Mouse (Mus musculus) midbrain, embryonic 11.5 days (tissue): ENCODE data around the gene Fads3. TPM values are rescaled to one million over a fixed set of nuclear protein-coding genes. Genes with fewer than 3 reads are reported as not detected.

ENCODE experiments used
- ATAC-seq: fragments of 200-750 bp; cut with Nextera tagmentation; 2 replicates; pipeline ENCODE4 v1.8.0; 2017; ENCODE audit warnings: moderate TSS enrichment, moderate library complexity; ENCODE audit not compliant: low FRiP score
- DNase-seq: peaks from one replicate; pipeline ENCODE4 v3.0.0; 2015; ENCODE audit warnings: low spot score; ENCODE audit errors: missing footprints
- H3K27ac ChIP-seq: fragments of 300-500 bp; sonication (generic); 2 replicates; pipeline ENCODE4 v1.5.1; 2014; ENCODE audit warnings: low read depth, low read length
- H3K27me3 ChIP-seq: fragments of 300-500 bp; sonication (generic); 2 replicates; pipeline ENCODE4 v1.6.1; 2014; ENCODE audit warnings: mild to moderate bottlenecking, low read length, moderate library complexity, mixed read lengths; ENCODE audit not compliant: control insufficient read depth, insufficient read depth
- H3K36me3 ChIP-seq: fragments of 300-500 bp; sonication (generic); 2 replicates; pipeline ENCODE4 v1.6.1; 2014; ENCODE audit warnings: mild to moderate bottlenecking, low read length, moderate library complexity, mixed read lengths; ENCODE audit not compliant: control insufficient read depth, insufficient read depth
- H3K4me1 ChIP-seq: fragments of 300-500 bp; sonication (generic); 2 replicates; pipeline ENCODE4 v1.6.1; 2014; ENCODE audit warnings: low read length; ENCODE audit not compliant: control insufficient read depth, insufficient read depth
- H3K4me2 ChIP-seq: fragments of 300-500 bp; sonication (generic); 2 replicates; pipeline ENCODE4 v1.6.1; 2014; ENCODE audit warnings: mild to moderate bottlenecking, moderate library complexity
- H3K4me3 ChIP-seq: fragments of 300-500 bp; sonication (generic); 2 replicates; pipeline ENCODE4 v1.5.1; 2014; ENCODE audit warnings: low read depth, low read length
- H3K9ac ChIP-seq: fragments of 300-500 bp; sonication (generic); 2 replicates; pipeline ENCODE4 v1.6.1; 2014; ENCODE audit warnings: low read length
- H3K9me3 ChIP-seq: fragments of 300-500 bp; sonication (generic); 2 replicates; pipeline ENCODE4 v1.6.1; 2016; ENCODE audit warnings: low read length; ENCODE audit not compliant: control insufficient read depth
- WGBS: fragments of 180-500 bp; shearing (Covaris S2); extraction: QIAGEN DNeasy Blood & Tissue Kit; methylation state at CpG from one replicate; pipeline ENCODE4 v1.1.7; 2014; 5-methylcytosine and 5-hydroxymethylcytosine counted together
- polyA plus RNA-seq: library from polyadenylated mRNA; unstranded; fragments of >200 nt; fragmentation: Nextera tagmentation; extraction: Ambion mirVana; gene quantifications from 2 replicates; pipeline ENCODE4 v1.2.1, GENCODE M21; 2014

Fads3 gene
- polyA plus RNA-seq, 1 experiment from 2014 or later, result 5.0 TPM

DNA sequence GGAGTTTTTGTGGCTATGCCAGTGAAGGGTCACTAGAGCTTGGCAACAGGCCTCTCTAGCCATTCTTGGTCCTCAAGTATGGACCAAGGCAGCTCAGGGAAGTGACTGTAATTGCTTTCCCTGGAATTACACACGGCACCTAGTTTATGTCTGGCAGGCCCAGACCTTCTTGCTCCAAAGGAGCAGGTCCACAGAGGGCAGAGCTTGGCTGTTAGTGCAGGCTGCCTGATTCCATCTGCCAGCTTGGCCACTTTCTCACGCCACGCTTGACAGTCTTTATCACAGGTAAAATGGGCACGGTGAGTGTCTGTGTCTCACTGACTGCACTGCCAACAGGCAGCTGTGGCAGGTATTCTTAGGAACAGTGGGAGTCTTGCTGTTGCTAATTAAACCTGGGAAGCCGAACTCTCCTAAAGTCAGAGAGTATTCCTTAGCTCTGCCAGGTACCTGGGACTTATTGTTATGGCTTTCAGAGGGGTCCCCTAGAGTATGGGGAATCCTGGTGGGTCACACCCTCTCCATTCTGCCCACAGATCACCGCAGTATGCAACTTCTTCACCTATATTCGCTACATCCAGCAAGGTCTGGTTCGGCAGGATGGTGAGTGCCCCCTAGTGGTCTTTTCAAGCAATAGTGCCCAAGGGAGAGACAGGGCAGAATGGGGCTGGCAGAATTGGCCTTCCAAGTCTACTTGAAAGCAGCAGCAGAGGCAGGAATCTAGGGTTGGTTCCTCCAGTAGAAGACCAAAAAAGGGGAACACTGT, 8.0 kb upstream of the Fads3 start:
- WGBS, result 34% methylated on average over 8 of the region's 8 CpGs
- H3K4me2 ChIP-seq, result no peak overlapping the region

GRCm38 (mm10) chr19:10034356-10034755, 7.0 kb upstream of the Fads3 start:
- Histone ChIP-seq H3K4me2 (no peak overlapping the region), H3K4me1 (peaks cover 9% of the 10 kb centered on the region; the same call in 1 of the 2 replicates), H3K4me3 (no peak overlapping the region), H3K27me3 (no peaks in the 10 kb centered on the region), H3K9me3 (no peaks in the 10 kb centered on the region), H3K27ac (no peak overlapping the region), H3K36me3 (no peaks in the 10 kb centered on the region), H3K9ac (0 out of 2 replicates have a peak overlapping the region, but pooled peaks have one; percentile 20)
- ATAC-seq (no peak; the same call in 1 of the 2 replicates), DNase-seq (no peak)
- 70% methylated on average over 5 of the region's 5 CpGs for WGBS

More for the DNA sequence above, 8.0 kb upstream of the Fads3 start:
- Histone ChIP-seq H3K4me3 (no peak overlapping the region), H3K27me3 (no peaks in the 10 kb centered on the region), H3K27ac (no peak overlapping the region), H3K4me1 (peaks cover 9% of the 10 kb centered on the region; the same call in 1 of the 2 replicates), H3K9me3 (no peaks in the 10 kb centered on the region), H3K36me3 (no peaks in the 10 kb centered on the region), H3K9ac (no peak overlapping the region)
- ATAC-seq, result peak; percentile 64
- peak; percentile 90 for DNase-seq

GRCm38 (mm10) chr19:10034785-10035447, 6.5 kb upstream of the Fads3 start:
- no peak overlapping the region for H3K9ac ChIP-seq

DNA sequence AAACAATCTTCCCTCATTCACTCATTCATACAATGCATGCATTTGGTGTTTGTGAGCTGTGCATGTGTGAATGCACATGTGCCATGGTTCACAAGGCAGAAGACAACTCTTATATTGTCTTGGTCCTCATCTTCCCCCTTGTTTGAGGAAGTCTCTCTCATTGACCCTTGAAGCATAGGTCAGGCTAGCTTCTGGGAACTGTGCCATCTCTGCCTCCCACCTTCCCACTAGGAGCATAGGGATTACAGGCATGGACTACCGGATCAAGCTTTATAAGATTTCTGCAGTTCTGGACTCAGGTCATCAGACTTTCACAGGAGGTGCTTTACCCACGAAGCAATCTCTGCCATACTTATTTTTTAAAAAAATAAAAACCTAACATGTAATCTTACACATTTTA, 3.8 kb upstream of the Fads3 start:
- Histone ChIP-seq H3K9ac (no peak overlapping the region), H3K27ac (no peak overlapping the region), H3K9me3 (no peaks in the 10 kb centered on the region), H3K36me3 (no peaks in the 10 kb centered on the region), H3K4me2 (no peak overlapping the region), H3K27me3 (peaks cover 6% of the 10 kb centered on the region), H3K4me1 (peaks cover 16% of the 10 kb centered on the region), H3K4me3 (no peak overlapping the region)
- ATAC-seq (no peak), DNase-seq (no peak)
- WGBS, result 77% methylated on average over 2 of the region's 2 CpGs

More at GRCm38 (mm10) chr19:10034785-10035447, 6.5 kb upstream of the Fads3 start:
- Histone ChIP-seq H3K9me3 (no peaks in the 10 kb centered on the region), H3K36me3 (no peaks in the 10 kb centered on the region), H3K4me2 (no peak overlapping the region), H3K27me3 (peaks cover under 1% of the 10 kb centered on the region), H3K4me1 (peaks cover 9% of the 10 kb centered on the region; the same call in 1 of the 2 replicates), H3K27ac (no peak overlapping the region), H3K4me3 (no peak overlapping the region)
- WGBS, result 55% methylated on average over 8 of the region's 8 CpGs
- DNase-seq (peak; percentile 99), ATAC-seq (peak; percentile 73)

- 75% methylated on average over 3 of the region's 3 CpGs for WGBS
- Histone ChIP-seq H3K27ac (no peak overlapping the region), H3K9ac (no peak overlapping the region), H3K4me3 (no peak overlapping the region), H3K9me3 (no peaks in the 10 kb centered on the region), H3K36me3 (no peaks in the 10 kb centered on the region), H3K27me3 (peaks cover 8% of the 10 kb centered on the region), H3K4me1 (peaks cover 16% of the 10 kb centered on the region), H3K4me2 (no peak overlapping the region)
- DNase-seq (no peak), ATAC-seq (no peak)
Measured at GRCm38 (mm10) chr19:10038364-10038763, 3.0 kb upstream of the Fads3 start.

DNA sequence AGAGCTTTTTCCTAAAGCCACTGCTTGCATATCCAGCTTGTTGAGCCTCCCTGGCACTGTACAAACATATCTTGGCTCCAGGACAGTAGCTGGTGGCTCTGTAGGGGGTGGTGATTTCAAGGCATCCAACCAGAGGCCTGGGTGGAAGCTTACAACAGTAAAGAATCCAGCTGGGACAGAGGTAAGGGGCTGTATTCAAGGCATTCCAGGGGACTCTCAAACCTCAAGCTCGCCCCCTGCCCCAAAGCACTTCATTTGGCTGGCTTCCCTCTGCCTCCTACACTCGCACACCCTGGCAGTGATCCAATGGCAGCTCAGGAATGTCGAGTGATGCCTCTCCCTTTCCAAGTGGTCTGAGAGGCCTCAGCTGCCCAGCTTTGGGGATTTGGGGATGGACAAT, 2.5 kb upstream of the Fads3 start:
- H3K36me3 ChIP-seq, result no peaks in the 10 kb centered on the region
- no peak overlapping the region for H3K9ac ChIP-seq
- ATAC-seq (no peak), DNase-seq (no peak)
- WGBS, result 37% methylated on average over 3 of the region's 3 CpGs
- no peak overlapping the region for H3K27ac ChIP-seq
- no peak overlapping the region for H3K4me2 ChIP-seq
- no peaks in the 10 kb centered on the region for H3K9me3 ChIP-seq
- H3K4me1 ChIP-seq, result peaks cover 13% of the 10 kb centered on the region
- H3K27me3 ChIP-seq, result peaks cover 8% of the 10 kb centered on the region
- no peak overlapping the region for H3K4me3 ChIP-seq

- Histone ChIP-seq H3K4me2 (no peak overlapping the region), H3K27ac (no peak overlapping the region), H3K36me3 (no peaks in the 10 kb centered on the region), H3K9me3 (no peaks in the 10 kb centered on the region), H3K4me3 (no peak overlapping the region), H3K27me3 (peaks cover 8% of the 10 kb centered on the region), H3K9ac (no peak overlapping the region), H3K4me1 (peaks cover 7% of the 10 kb centered on the region)
- ATAC-seq (no peak), DNase-seq (no peak)
- 88% methylated on average over 2 of the region's 2 CpGs for WGBS
Measured at GRCm38 (mm10) chr19:10039615-10040014, 1.8 kb upstream of the Fads3 start.

- Histone ChIP-seq H3K4me2 (peak overlapping the region; percentile 99), H3K27ac (no peak overlapping the region), H3K9me3 (no peaks in the 10 kb centered on the region), H3K4me1 (peaks cover 7% of the 10 kb centered on the region), H3K4me3 (peak overlapping the region; percentile 56), H3K36me3 (no peaks in the 10 kb centered on the region), H3K27me3 (peaks cover 8% of the 10 kb centered on the region), H3K9ac (peak overlapping the region; percentile 66)
- peak; percentile 86 for DNase-seq
- 6% methylated on average over 20 of the region's 20 CpGs for WGBS
- peak; percentile 20; the same call in 1 of the 2 replicates for ATAC-seq
Measured at GRCm38 (mm10) chr19:10040866-10041387, 442 bp upstream of the Fads3 start.

- H3K4me2 ChIP-seq, result peak overlapping the region; percentile 99
- DNase-seq (no peak), ATAC-seq (peak; percentile 15)
- peak overlapping the region; percentile 66 for H3K9ac ChIP-seq
- 63% methylated on average over 6 of the region's 6 CpGs for WGBS
- no peaks in the 10 kb centered on the region for H3K9me3 ChIP-seq
- peaks cover 7% of the 10 kb centered on the region for H3K4me1 ChIP-seq
- H3K4me3 ChIP-seq, result peak overlapping the region; percentile 56
- no peaks in the 10 kb centered on the region for H3K36me3 ChIP-seq
- H3K27ac ChIP-seq, result no peak overlapping the region
- H3K27me3 ChIP-seq, result peaks cover 8% of the 10 kb centered on the region
Measured at GRCm38 (mm10) chr19:10042232-10042631, 863 bp downstream of the Fads3 start.
